In genomic region chr13:56652381-56652780, GRCm38 (mm10) we compare ENCODE assay signal across 19 mouse cellular contexts. TPM values are rescaled to one million over a fixed set of nuclear protein-coding genes. Genes with fewer than 3 reads are reported as not detected.
DNase-seq lines count a peak whose midpoint lies in the region; ATAC-seq and TF ChIP-seq lines count a peak whose summit lies in the region.
"Had no signal": no experiment of that assay in that cellular context is flagged by ENCODE, and none has a peak within 500 bp of the region (broad histone marks: within the 10 kb centered on the region; RNA-seq: fewer than 3 reads in every experiment).

No protein-coding gene starts in this region.

- no peak for TF ChIP-seq POLR2A in thymus, adult 2 months (IDR thresholded peaks at IDR 0.05; ENCODE audit: control insufficient read depth, extremely low read depth, insufficient read depth, low read length, poor library complexity)

- H3K4me1 ChIP-seq in intestine, embryonic 16.5 days (ENCODE audit: control insufficient read depth, insufficient read depth, low read length) = peaks cover 12% of the 10 kb centered on the region
- 0 out of 2 replicates have a peak, but pooled peaks cover 6% of the 10 kb centered on the region for H3K4me1 ChIP-seq in intestine, postnatal 0 days (replicated peaks; ENCODE audit: control insufficient read depth, insufficient read depth, low read length)
- H3K4me1 ChIP-seq in embryonic facial prominence, embryonic 12.5 days = peaks cover 57% of the 10 kb centered on the region
- H3K4me1 ChIP-seq in kidney, embryonic 15.5 days = peaks cover 53% of the 10 kb centered on the region
- peaks cover 43% of the 10 kb centered on the region for H3K4me1 ChIP-seq in limb, embryonic 12.5 days (replicated peaks)
- H3K4me1 ChIP-seq in thymus, adult 2 months (replicated peaks; ENCODE audit: control insufficient read depth, insufficient read depth, low read length) = no peaks in the 10 kb centered on the region
- peaks cover 10% of the 10 kb centered on the region; the same call in 1 of the 2 replicates for H3K4me1 ChIP-seq in forebrain, embryonic 12.5 days

- TF ChIP-seq CTCF in intestine, postnatal 0 days (IDR thresholded peaks at IDR 0.05; ENCODE audit: low read depth) = no peak
- TF ChIP-seq CTCF in thymus, adult 2 months (IDR thresholded peaks at IDR 0.05; ENCODE audit: borderline replicate concordance, control insufficient read depth, extremely low read depth, insufficient read depth, low read length, poor library complexity) = no peak

- no peak for DNase-seq in testis, postnatal 14 days (ENCODE audit: low spot score)
- no peak for DNase-seq in thymus, adult 2 months
- DNase-seq: cerebellum, postnatal 14 days; forebrain, postnatal 0 days; heart, postnatal 36 days; thymus, postnatal 25 days had no signal

- H3K4me3 ChIP-seq in intestine, embryonic 16.5 days (ENCODE audit: low read length) = no peak overlapping the region
- H3K4me3 ChIP-seq in intestine, postnatal 0 days (ENCODE audit: low read depth, low read length) = no peak overlapping the region
- no peak overlapping the region for H3K4me3 ChIP-seq in embryonic facial prominence, embryonic 12.5 days
- no peak overlapping the region for H3K4me3 ChIP-seq in kidney, embryonic 15.5 days (replicated peaks)
- H3K4me3 ChIP-seq in limb, embryonic 12.5 days (replicated peaks) = no peak overlapping the region
- no peak overlapping the region for H3K4me3 ChIP-seq in thymus, adult 2 months (ENCODE audit: control insufficient read depth, insufficient read depth, low read length)
- H3K4me3 ChIP-seq in forebrain, embryonic 12.5 days (replicated peaks) = no peak overlapping the region
- H3K4me3 ChIP-seq: erythroblast, embryonic 14.5 days; heart, embryonic 13.5 days; megakaryocyte, embryonic 14.5 days; midbrain, embryonic 15.5 days had no signal

- ATAC-seq in intestine, embryonic 16.5 days = no peak
- no peak for ATAC-seq in intestine, postnatal 0 days
- ATAC-seq in embryonic facial prominence, embryonic 12.5 days (ENCODE audit: insufficient number of reproducible peaks, insufficient read depth, low FRiP score, low TSS enrichment) = no peak
- ATAC-seq in kidney, embryonic 15.5 days (replicated peaks; ENCODE audit: low FRiP score) = no peak
- ATAC-seq in limb, embryonic 12.5 days (ENCODE audit: insufficient number of reproducible peaks, insufficient read depth, low FRiP score, low TSS enrichment, low read depth) = no peak
- no peak for ATAC-seq in forebrain, embryonic 12.5 days (ENCODE audit: low FRiP score)
- ATAC-seq: forebrain, postnatal 0 days; hindbrain, postnatal 0 days; lung, postnatal 0 days; midbrain, embryonic 15.5 days had no signal

- no peaks in the 10 kb centered on the region for H3K36me3 ChIP-seq in intestine, embryonic 16.5 days (ENCODE audit: control insufficient read depth, insufficient read depth, low read length)
- H3K36me3 ChIP-seq in intestine, postnatal 0 days (ENCODE audit: control insufficient read depth, insufficient read depth) = no peaks in the 10 kb centered on the region
- no peaks in the 10 kb centered on the region for H3K36me3 ChIP-seq in embryonic facial prominence, embryonic 12.5 days
- H3K36me3 ChIP-seq in kidney, embryonic 15.5 days = no peaks in the 10 kb centered on the region
- H3K36me3 ChIP-seq in limb, embryonic 12.5 days = no peaks in the 10 kb centered on the region
- no peaks in the 10 kb centered on the region for H3K36me3 ChIP-seq in thymus, adult 2 months (ENCODE audit: control insufficient read depth, insufficient read depth, low read length)
- H3K36me3 ChIP-seq in forebrain, embryonic 12.5 days (replicated peaks) = no peaks in the 10 kb centered on the region
- H3K36me3 ChIP-seq: heart, embryonic 13.5 days; midbrain, embryonic 15.5 days had no signal

- H3K9ac ChIP-seq in intestine, embryonic 16.5 days (ENCODE audit: low read depth, low read length) = no peak overlapping the region
- H3K9ac ChIP-seq in intestine, postnatal 0 days (ENCODE audit: low read depth, low read length) = no peak overlapping the region
- H3K9ac ChIP-seq in embryonic facial prominence, embryonic 12.5 days = no peak overlapping the region
- H3K9ac ChIP-seq in kidney, embryonic 15.5 days = no peak overlapping the region
- H3K9ac ChIP-seq in limb, embryonic 12.5 days (replicated peaks) = no peak overlapping the region
- no peak overlapping the region for H3K9ac ChIP-seq in forebrain, embryonic 12.5 days
- H3K9ac ChIP-seq: forebrain, postnatal 0 days; heart, embryonic 13.5 days; liver, embryonic 14.5 days; midbrain, embryonic 15.5 days had no signal

- no peak overlapping the region for H3K4me2 ChIP-seq in intestine, embryonic 16.5 days (ENCODE audit: low read depth, low read length)
- H3K4me2 ChIP-seq in intestine, postnatal 0 days (replicated peaks; ENCODE audit: low read depth) = no peak overlapping the region
- H3K4me2 ChIP-seq in embryonic facial prominence, embryonic 12.5 days (replicated peaks) = no peak overlapping the region
- no peak overlapping the region for H3K4me2 ChIP-seq in kidney, embryonic 15.5 days
- no peak overlapping the region for H3K4me2 ChIP-seq in limb, embryonic 12.5 days
- no peak overlapping the region for H3K4me2 ChIP-seq in forebrain, embryonic 12.5 days
- H3K4me2 ChIP-seq: heart, embryonic 13.5 days; midbrain, embryonic 15.5 days had no signal

- H3K9me3 ChIP-seq in intestine, embryonic 16.5 days (ENCODE audit: control insufficient read depth, low read length) = no peaks in the 10 kb centered on the region
- H3K9me3 ChIP-seq in intestine, postnatal 0 days (ENCODE audit: control insufficient read depth) = no peaks in the 10 kb centered on the region
- H3K9me3 ChIP-seq in embryonic facial prominence, embryonic 12.5 days = no peaks in the 10 kb centered on the region
- no peaks in the 10 kb centered on the region for H3K9me3 ChIP-seq in kidney, embryonic 15.5 days (replicated peaks)
- no peaks in the 10 kb centered on the region for H3K9me3 ChIP-seq in limb, embryonic 12.5 days
- H3K9me3 ChIP-seq in forebrain, embryonic 12.5 days = no peaks in the 10 kb centered on the region
- H3K9me3 ChIP-seq: heart, embryonic 13.5 days; megakaryocyte, embryonic 14.5 days; midbrain, embryonic 15.5 days had no signal

- peak overlapping the region; percentile 33; the same call in 1 of the 2 replicates for H3K27ac ChIP-seq in intestine, embryonic 16.5 days (ENCODE audit: low read length)
- H3K27ac ChIP-seq in intestine, postnatal 0 days (ENCODE audit: low read depth, low read length) = no peak overlapping the region
- H3K27ac ChIP-seq in embryonic facial prominence, embryonic 12.5 days = peak overlapping the region; percentile 73
- peak overlapping the region; percentile 70 for H3K27ac ChIP-seq in kidney, embryonic 15.5 days
- peak overlapping the region; percentile 20; the same call in 1 of the 2 replicates for H3K27ac ChIP-seq in limb, embryonic 12.5 days
- no peak overlapping the region for H3K27ac ChIP-seq in thymus, adult 2 months (ENCODE audit: control insufficient read depth, insufficient read depth, low read length)
- no peak overlapping the region for H3K27ac ChIP-seq in forebrain, embryonic 12.5 days
- H3K27ac ChIP-seq: heart, embryonic 13.5 days; hindbrain, postnatal 0 days; liver, embryonic 14.5 days; midbrain, embryonic 15.5 days had no signal

- WGBS in intestine, embryonic 16.5 days = 40% methylated on average over 8 of the region's 8 CpGs
- 58% methylated on average over 8 of the region's 8 CpGs for WGBS in intestine, postnatal 0 days
- WGBS in embryonic facial prominence, embryonic 12.5 days = 18% methylated on average over 8 of the region's 8 CpGs
- 27% methylated on average over 8 of the region's 8 CpGs for WGBS in kidney, embryonic 15.5 days
- WGBS in limb, embryonic 12.5 days = 28% methylated on average over 8 of the region's 8 CpGs
- WGBS in thymus, adult 2 months = 83% methylated on average over 8 of the region's 8 CpGs
- WGBS in forebrain, embryonic 12.5 days = 61% methylated on average over 8 of the region's 8 CpGs

- no peaks in the 10 kb centered on the region for H3K27me3 ChIP-seq in intestine, embryonic 16.5 days (replicated peaks; ENCODE audit: control insufficient read depth, insufficient read depth, low read length)
- H3K27me3 ChIP-seq in intestine, postnatal 0 days (replicated peaks; ENCODE audit: control insufficient read depth, insufficient read depth, low read length) = no peaks in the 10 kb centered on the region
- no peaks in the 10 kb centered on the region for H3K27me3 ChIP-seq in embryonic facial prominence, embryonic 12.5 days
- H3K27me3 ChIP-seq in kidney, embryonic 15.5 days = no peaks in the 10 kb centered on the region
- no peaks in the 10 kb centered on the region for H3K27me3 ChIP-seq in limb, embryonic 12.5 days
- H3K27me3 ChIP-seq in thymus, adult 2 months (ENCODE audit: control insufficient read depth, insufficient read depth, low read length) = no peaks in the 10 kb centered on the region
- H3K27me3 ChIP-seq in forebrain, embryonic 12.5 days = no peaks in the 10 kb centered on the region
- H3K27me3 ChIP-seq: heart, embryonic 13.5 days; midbrain, embryonic 15.5 days had no signal

RNA-seq across cellular contexts. Expression of gene Tgfbi, which starts 43.1 kb away (rescaled TPM):
- polyA plus RNA-seq in intestine, embryonic 16.5 days (2015; fragmentation: Nextera tagmentation; extraction: Ambion mirVana) = 122 and 124 TPM in 2 replicates
- polyA plus RNA-seq in intestine, postnatal 0 days (2015; fragmentation: Nextera tagmentation; extraction: Ambion mirVana) = 101 and 105 TPM in 2 replicates
- polyA plus RNA-seq in embryonic facial prominence, embryonic 12.5 days (2016; fragmentation: Nextera tagmentation; extraction: Ambion mirVana) = 120 and 121 TPM in 2 replicates
- polyA plus RNA-seq in kidney, embryonic 15.5 days (2015; fragmentation: Nextera tagmentation; extraction: Ambion mirVana) = 121 and 135 TPM in 2 replicates
- 111 and 113 TPM in 2 replicates for polyA plus RNA-seq in limb, embryonic 12.5 days (2016; fragmentation: Nextera tagmentation; extraction: Ambion mirVana)
- polyA plus RNA-seq in thymus, adult 2 months (2012; rRNA removed) = 32.1 and 33.8 TPM in 2 replicates
- polyA plus RNA-seq in forebrain, embryonic 12.5 days (2016; fragmentation: Nextera tagmentation; extraction: Ambion mirVana) = 21.4 and 24.0 TPM in 2 replicates

RNA-seq across cellular contexts. Expression of gene Smad5, which starts 50.4 kb away (rescaled TPM):
- polyA plus RNA-seq in intestine, embryonic 16.5 days (2015; fragmentation: Nextera tagmentation; extraction: Ambion mirVana) = 14.5 and 15.3 TPM in 2 replicates
- polyA plus RNA-seq in intestine, postnatal 0 days (2015; fragmentation: Nextera tagmentation; extraction: Ambion mirVana) = 8.5 and 11.9 TPM in 2 replicates
- 46.0 and 46.3 TPM in 2 replicates for polyA plus RNA-seq in embryonic facial prominence, embryonic 12.5 days (2016; fragmentation: Nextera tagmentation; extraction: Ambion mirVana)
- polyA plus RNA-seq in kidney, embryonic 15.5 days (2015; fragmentation: Nextera tagmentation; extraction: Ambion mirVana) = 33.3 and 34.6 TPM in 2 replicates
- 52.6 and 56.3 TPM in 2 replicates for polyA plus RNA-seq in limb, embryonic 12.5 days (2016; fragmentation: Nextera tagmentation; extraction: Ambion mirVana)
- 42.1 and 45.6 TPM in 2 replicates for polyA plus RNA-seq in thymus, adult 2 months (2012; rRNA removed)
- polyA plus RNA-seq in forebrain, embryonic 12.5 days (2016; fragmentation: Nextera tagmentation; extraction: Ambion mirVana) = 46.3 and 51.0 TPM in 2 replicates

Comparison
In these comparisons a context has a peak if more than half of its experiments do, and no peak if none do; other contexts are left out.
1. H3K27ac ChIP-seq: peak in intestine, embryonic 16.5 days (single experiment), embryonic facial prominence, embryonic 12.5 days (single experiment), kidney, embryonic 15.5 days (single experiment) and limb, embryonic 12.5 days (single experiment); none in intestine, postnatal 0 days (single experiment), thymus, adult 2 months (single experiment) and forebrain, embryonic 12.5 days (single experiment).